Mouse (Mus musculus) neural tube, embryonic 15.5 days (tissue): ENCODE results near the gene Fads6. TPM values are rescaled to one million over a fixed set of nuclear protein-coding genes. Genes with fewer than 3 reads are reported as not detected.
A peak's percentile ranks its signal among the peaks of the same experiment; 100 is the strongest.

Source experiments
- ATAC-seq: fragments of 200-750 bp; cut with Nextera tagmentation; 2 replicates; pipeline ENCODE4 v1.8.0; 2017; ENCODE audit warnings: mild to moderate bottlenecking, moderate TSS enrichment, moderate library complexity; ENCODE audit not compliant: low FRiP score
- H3K27ac ChIP-seq: fragments of 300-500 bp; sonication (generic); replicated peaks from 2 replicates; pipeline ENCODE4 v1.5.1; 2015; ENCODE audit warnings: mild to moderate bottlenecking, inconsistent platforms
- H3K27me3 ChIP-seq: fragments of 300-500 bp; sonication (generic); replicated peaks from 2 replicates; pipeline ENCODE4 v1.6.1; 2015; ENCODE audit warnings: inconsistent platforms
- H3K36me3 ChIP-seq: fragments of 300-500 bp; sonication (generic); 2 replicates; pipeline ENCODE4 v1.6.1; 2015; ENCODE audit warnings: inconsistent platforms
- H3K4me1 ChIP-seq: fragments of 300-500 bp; sonication (generic); 2 replicates; pipeline ENCODE4 v1.6.1; 2015; ENCODE audit warnings: inconsistent platforms
- H3K4me2 ChIP-seq: fragments of 300-500 bp; sonication (generic); 2 replicates; pipeline ENCODE4 v1.6.1; 2015; ENCODE audit warnings: inconsistent platforms, mild to moderate bottlenecking, moderate library complexity
- H3K4me3 ChIP-seq: fragments of 300-500 bp; sonication (generic); replicated peaks from 2 replicates; pipeline ENCODE4 v1.5.1; 2015; ENCODE audit warnings: mild to moderate bottlenecking, inconsistent platforms
- H3K9ac ChIP-seq: fragments of 300-500 bp; sonication (generic); replicated peaks from 2 replicates; pipeline ENCODE4 v1.6.1; 2015; ENCODE audit warnings: mild to moderate bottlenecking, inconsistent platforms
- H3K9me3 ChIP-seq: fragments of 300-500 bp; sonication (generic); replicated peaks from 2 replicates; pipeline ENCODE4 v1.6.1; 2016; ENCODE audit warnings: inconsistent platforms
- WGBS: fragments of 180-500 bp; shearing (Covaris S2); methylation state at CpG from one replicate; pipeline ENCODE4 v1.1.7; 2015; ENCODE audit warnings: mixed read lengths; 5-methylcytosine and 5-hydroxymethylcytosine counted together
- polyA plus RNA-seq: library from polyadenylated mRNA; unstranded; fragments of >200 nt; fragmentation: Nextera tagmentation; extraction: Ambion mirVana; gene quantifications from 2 replicates; pipeline ENCODE4 v1.2.1, GENCODE M21; 2015

The Fads6 gene
- polyA plus RNA-seq, 1 experiment from 2014 or later = 2.1 TPM

GRCm38 (mm10) chr11:115247240-115247639, 50.2 kb downstream of the Fads6 start:
- H3K4me3 ChIP-seq = no peak overlapping the region
- 31% methylated on average over 3 of the region's 3 CpGs for WGBS
- no peaks in the 10 kb centered on the region for H3K9me3 ChIP-seq
- H3K36me3 ChIP-seq = peaks cover 15% of the 10 kb centered on the region
- H3K4me1 ChIP-seq = peaks cover 38% of the 10 kb centered on the region
- no peak for ATAC-seq
- no peak overlapping the region for H3K4me2 ChIP-seq
- no peak overlapping the region for H3K9ac ChIP-seq
- H3K27me3 ChIP-seq = peaks cover 70% of the 10 kb centered on the region
- H3K27ac ChIP-seq = no peak overlapping the region

GRCm38 (mm10) chr11:115246386-115246785, 51.1 kb downstream of the Fads6 start:
- 48% methylated on average over 8 of the region's 8 CpGs for WGBS
- H3K36me3 ChIP-seq = peaks cover 15% of the 10 kb centered on the region
- H3K4me2 ChIP-seq = no peak overlapping the region
- H3K9me3 ChIP-seq = no peaks in the 10 kb centered on the region
- H3K27ac ChIP-seq = no peak overlapping the region
- H3K4me3 ChIP-seq = no peak overlapping the region
- no peak overlapping the region for H3K9ac ChIP-seq
- peaks cover 63% of the 10 kb centered on the region for H3K27me3 ChIP-seq
- ATAC-seq = no peak
- H3K4me1 ChIP-seq = peaks cover 45% of the 10 kb centered on the region

- WGBS = 81% methylated on average over 8 of the region's 8 CpGs
- H3K4me1 ChIP-seq = peaks cover 48% of the 10 kb centered on the region
- peaks cover 49% of the 10 kb centered on the region for H3K27me3 ChIP-seq
- no peak overlapping the region for H3K9ac ChIP-seq
- H3K36me3 ChIP-seq = peaks cover 15% of the 10 kb centered on the region
- no peaks in the 10 kb centered on the region for H3K9me3 ChIP-seq
- no peak overlapping the region for H3K4me3 ChIP-seq
- no peak overlapping the region for H3K27ac ChIP-seq
- H3K4me2 ChIP-seq = no peak overlapping the region
- ATAC-seq = no peak
Observed at GRCm38 (mm10) chr11:115244840-115245239, 52.6 kb downstream of the Fads6 start.

- Histone ChIP-seq H3K27ac (no peak overlapping the region), H3K36me3 (peaks cover 15% of the 10 kb centered on the region), H3K4me3 (no peak overlapping the region), H3K4me1 (peaks cover 43% of the 10 kb centered on the region), H3K9ac (no peak overlapping the region), H3K4me2 (no peak overlapping the region), H3K27me3 (peaks cover 39% of the 10 kb centered on the region), H3K9me3 (no peaks in the 10 kb centered on the region)
- WGBS = 95% methylated on average over 12 of the region's 12 CpGs
- no peak for ATAC-seq
Observed at GRCm38 (mm10) chr11:115243783-115244182, 53.7 kb downstream of the Fads6 start.

GRCm38 (mm10) chr11:115242746-115243145, 54.7 kb downstream of the Fads6 start:
- Histone ChIP-seq H3K27ac (no peak overlapping the region), H3K4me1 (peaks cover 43% of the 10 kb centered on the region), H3K4me3 (no peak overlapping the region), H3K9ac (no peak overlapping the region), H3K9me3 (no peaks in the 10 kb centered on the region), H3K36me3 (peaks cover 15% of the 10 kb centered on the region), H3K27me3 (peaks cover 28% of the 10 kb centered on the region), H3K4me2 (no peak overlapping the region)
- WGBS = 80% methylated on average over 3 of the region's 3 CpGs
- ATAC-seq = no peak

- H3K9me3 ChIP-seq = no peaks in the 10 kb centered on the region
- peaks cover 15% of the 10 kb centered on the region for H3K36me3 ChIP-seq
- 57% methylated on average over 11 of the region's 11 CpGs for WGBS
- no peak overlapping the region for H3K4me3 ChIP-seq
- H3K9ac ChIP-seq = no peak overlapping the region
- H3K27me3 ChIP-seq = peaks cover 18% of the 10 kb centered on the region
- H3K27ac ChIP-seq = no peak overlapping the region
- no peak for ATAC-seq
- H3K4me2 ChIP-seq = no peak overlapping the region
- H3K4me1 ChIP-seq = peaks cover 34% of the 10 kb centered on the region
Observed at GRCm38 (mm10) chr11:115241402-115241801, 56.1 kb downstream of the Fads6 start.

- WGBS = 14% methylated on average over 5 of the region's 5 CpGs
- Histone ChIP-seq H3K9ac (no peak overlapping the region), H3K27ac (peak overlapping the region; percentile 54; the same call in 1 of the 2 replicates), H3K27me3 (peaks cover 2% of the 10 kb centered on the region), H3K4me1 (peaks cover 61% of the 10 kb centered on the region), H3K9me3 (no peaks in the 10 kb centered on the region), H3K4me3 (no peak overlapping the region), H3K36me3 (no peaks in the 10 kb centered on the region), H3K4me2 (no peak overlapping the region)
- no peak for ATAC-seq
Observed at GRCm38 (mm10) chr11:115236570-115236969, 60.9 kb downstream of the Fads6 start.

GRCm38 (mm10) chr11:115234320-115235044, 63.0 kb downstream of the Fads6 start:
- H3K9me3 ChIP-seq = no peaks in the 10 kb centered on the region
- WGBS = 76% methylated on average over 15 of the region's 15 CpGs
- no peak overlapping the region for H3K27ac ChIP-seq
- no peak for ATAC-seq
- H3K4me1 ChIP-seq = peaks cover 54% of the 10 kb centered on the region
- no peak overlapping the region for H3K4me2 ChIP-seq
- no peaks in the 10 kb centered on the region for H3K36me3 ChIP-seq
- peaks cover 11% of the 10 kb centered on the region for H3K27me3 ChIP-seq
- no peak overlapping the region for H3K4me3 ChIP-seq
- no peak overlapping the region for H3K9ac ChIP-seq

- Histone ChIP-seq H3K27me3 (peaks cover 15% of the 10 kb centered on the region), H3K36me3 (no peaks in the 10 kb centered on the region), H3K9ac (no peak overlapping the region), H3K9me3 (no peaks in the 10 kb centered on the region), H3K4me3 (no peak overlapping the region), H3K4me1 (peaks cover 60% of the 10 kb centered on the region), H3K27ac (no peak overlapping the region), H3K4me2 (no peak overlapping the region)
- ATAC-seq = 0 out of 2 replicates have a peak, but pooled peaks have one; percentile 22
- WGBS = 38% methylated on average over 20 of the region's 20 CpGs
Observed at GRCm38 (mm10) chr11:115233526-115234290, 63.8 kb downstream of the Fads6 start.

- H3K9ac ChIP-seq = no peak overlapping the region
- 72% methylated on average over 5 of the region's 5 CpGs for WGBS
Observed at GRCm38 (mm10) chr11:115232889-115233288, 64.6 kb downstream of the Fads6 start.

GRCm38 (mm10) chr11:115231924-115232323, 65.5 kb downstream of the Fads6 start:
- Histone ChIP-seq H3K4me1 (peaks cover 74% of the 10 kb centered on the region), H3K9me3 (no peaks in the 10 kb centered on the region), H3K4me2 (no peak overlapping the region), H3K4me3 (no peak overlapping the region), H3K36me3 (no peaks in the 10 kb centered on the region), H3K27me3 (peaks cover 15% of the 10 kb centered on the region), H3K27ac (no peak overlapping the region; the same call in 1 of the 2 replicates), H3K9ac (no peak overlapping the region)
- WGBS = 25% methylated on average over 9 of the region's 9 CpGs
- ATAC-seq = no peak

More at GRCm38 (mm10) chr11:115232889-115233288, 64.6 kb downstream of the Fads6 start:
- Histone ChIP-seq H3K4me3 (no peak overlapping the region), H3K27me3 (peaks cover 15% of the 10 kb centered on the region), H3K9me3 (no peaks in the 10 kb centered on the region), H3K4me2 (no peak overlapping the region), H3K27ac (no peak overlapping the region), H3K4me1 (peaks cover 64% of the 10 kb centered on the region), H3K36me3 (no peaks in the 10 kb centered on the region)
- ATAC-seq = no peak
